Mouse (Mus musculus): ENCODE measurements at regions not wholly inside any gene's neighbourhood (a gene's known extent, or its start where the extent isn't known, plus 50 kb on each side); places are given as distances from the start of the nearest gene placed in this dataset.
A peak's percentile ranks its signal among the peaks of the same experiment; 100 is the strongest.

GRCm38 (mm10) chr14:54098122-54098775 lies 155.7 kb downstream of the Dad1 start:
- no peak for DNase-seq (ENCODE audit: low spot score)

DNA sequence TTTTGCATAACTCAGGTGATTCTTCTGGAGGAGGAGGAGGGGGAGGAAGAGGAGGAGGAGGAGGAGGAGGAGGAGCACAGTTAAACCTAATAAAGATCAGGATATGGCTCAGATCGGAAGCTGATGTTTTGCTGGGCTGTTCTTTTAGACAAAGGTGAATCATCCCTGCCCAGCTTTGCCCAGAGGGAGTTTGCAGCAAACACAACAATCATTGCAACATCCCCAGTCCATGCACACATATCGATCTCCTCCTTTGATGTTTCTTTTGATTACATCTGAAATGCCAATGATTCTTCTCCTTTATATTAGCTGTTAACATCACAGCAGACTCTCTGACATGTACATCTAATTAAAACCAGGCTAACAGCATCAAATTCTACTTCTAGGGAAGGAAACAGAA lies 156.9 kb downstream of the Dad1 start:
- no peak for DNase-seq (ENCODE audit: low spot score)

GRCm38 (mm10) chr14:54092444-54092843 lies 161.5 kb downstream of the Dad1 start:
- no peak for DNase-seq (ENCODE audit: low spot score)

- no peak for DNase-seq (ENCODE audit: low spot score)
Measured at GRCm38 (mm10) chr14:54086660-54087059, 167.2 kb downstream of the Dad1 start.

DNA sequence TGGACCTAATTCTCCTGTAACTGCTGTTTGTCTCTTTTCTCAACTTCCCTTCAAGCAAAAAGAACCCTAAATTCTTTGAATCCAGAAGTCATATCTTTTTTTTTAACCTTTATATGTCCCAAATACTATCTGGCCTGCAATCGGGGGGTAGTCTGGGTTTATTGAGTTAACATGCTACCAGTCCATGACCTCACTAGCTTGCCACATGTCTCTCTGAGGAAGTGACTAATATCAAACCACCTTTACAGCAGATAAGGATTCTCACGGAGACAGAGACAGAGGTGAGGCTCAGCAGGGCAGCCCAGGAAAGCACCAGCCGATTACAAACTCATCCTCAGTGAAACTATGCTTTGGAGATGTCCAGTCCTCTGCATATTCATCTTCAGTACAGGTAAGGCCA lies 179.2 kb downstream of the Dad1 start:
- DNase-seq (ENCODE audit: low spot score) = no peak

DNA sequence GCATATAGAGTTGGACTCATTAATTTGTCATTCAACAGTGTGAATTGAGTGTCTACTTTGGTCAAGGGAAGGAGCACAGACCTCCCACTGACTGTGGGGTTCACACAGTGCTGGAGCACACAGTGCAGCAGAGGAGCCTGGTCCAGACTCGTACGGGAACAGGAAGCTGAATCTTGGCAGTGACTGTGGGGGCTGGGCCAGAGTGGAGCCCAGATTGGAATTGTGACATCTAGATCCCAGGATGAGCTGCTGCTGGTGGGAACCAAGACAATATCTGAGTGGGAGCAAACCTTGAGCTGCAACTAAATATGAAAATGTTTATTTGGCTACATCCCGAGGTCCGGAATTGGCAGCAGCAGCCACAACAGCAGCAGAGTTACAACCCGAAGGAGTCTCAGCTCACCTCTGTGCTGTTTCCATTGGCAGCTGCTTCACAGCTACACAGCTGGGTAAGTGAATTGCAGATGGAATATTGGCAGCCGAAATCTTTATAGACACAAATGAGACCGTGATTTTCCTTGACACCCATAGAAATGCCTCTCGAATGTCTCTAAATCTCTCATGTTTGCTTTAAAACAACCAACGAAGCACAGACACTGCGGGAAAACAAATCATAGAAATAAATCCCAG lies 181.5 kb downstream of the Dad1 start:
- DNase-seq (ENCODE audit: low spot score) = no peak

GRCm38 (mm10) chr14:54070240-54070639 lies 183.7 kb downstream of the Dad1 start:
- DNase-seq (ENCODE audit: low spot score) = no peak

DNA sequence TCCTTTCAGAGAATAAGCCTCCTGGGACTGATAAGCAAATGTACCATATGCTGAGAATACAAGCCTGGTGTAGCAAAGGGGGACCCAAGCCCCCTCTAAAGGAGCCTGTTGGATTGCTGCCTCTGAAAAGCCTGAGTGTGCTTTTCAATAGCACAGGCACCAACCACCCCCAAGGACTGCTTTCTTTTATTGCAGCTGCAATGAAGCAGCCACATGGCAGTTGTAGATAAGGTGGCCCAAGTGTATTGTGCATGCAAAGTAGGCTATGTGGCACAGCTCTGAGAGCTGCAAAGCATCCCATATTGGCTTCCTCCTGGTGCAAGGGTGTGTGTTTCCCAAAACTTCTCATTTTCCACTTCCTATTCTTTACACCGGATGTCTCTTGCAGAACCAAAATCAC lies 185.2 kb downstream of the Dad1 start:
- DNase-seq (ENCODE audit: low spot score) = peak; percentile 3

DNA sequence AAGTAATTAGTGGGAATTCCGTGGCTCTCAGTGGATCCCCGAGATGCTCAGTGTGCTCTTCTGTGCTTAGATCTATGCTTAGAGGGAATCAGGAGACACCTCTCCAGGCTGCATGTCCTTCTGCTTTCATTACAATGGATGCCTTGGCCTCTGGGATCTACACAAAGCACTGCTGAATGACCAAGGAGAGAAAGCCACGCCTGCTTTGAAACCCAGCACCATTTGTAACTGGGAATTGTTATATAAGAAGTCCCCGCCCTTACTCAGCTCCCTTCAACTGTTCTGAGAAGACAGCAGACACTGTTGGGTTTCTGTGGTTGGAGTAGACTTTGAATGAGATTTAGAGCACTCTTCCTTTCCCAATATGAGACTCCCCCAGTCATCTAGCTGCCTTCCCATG lies 188.4 kb downstream of the Dad1 start:
- no peak for DNase-seq (ENCODE audit: low spot score)

DNA sequence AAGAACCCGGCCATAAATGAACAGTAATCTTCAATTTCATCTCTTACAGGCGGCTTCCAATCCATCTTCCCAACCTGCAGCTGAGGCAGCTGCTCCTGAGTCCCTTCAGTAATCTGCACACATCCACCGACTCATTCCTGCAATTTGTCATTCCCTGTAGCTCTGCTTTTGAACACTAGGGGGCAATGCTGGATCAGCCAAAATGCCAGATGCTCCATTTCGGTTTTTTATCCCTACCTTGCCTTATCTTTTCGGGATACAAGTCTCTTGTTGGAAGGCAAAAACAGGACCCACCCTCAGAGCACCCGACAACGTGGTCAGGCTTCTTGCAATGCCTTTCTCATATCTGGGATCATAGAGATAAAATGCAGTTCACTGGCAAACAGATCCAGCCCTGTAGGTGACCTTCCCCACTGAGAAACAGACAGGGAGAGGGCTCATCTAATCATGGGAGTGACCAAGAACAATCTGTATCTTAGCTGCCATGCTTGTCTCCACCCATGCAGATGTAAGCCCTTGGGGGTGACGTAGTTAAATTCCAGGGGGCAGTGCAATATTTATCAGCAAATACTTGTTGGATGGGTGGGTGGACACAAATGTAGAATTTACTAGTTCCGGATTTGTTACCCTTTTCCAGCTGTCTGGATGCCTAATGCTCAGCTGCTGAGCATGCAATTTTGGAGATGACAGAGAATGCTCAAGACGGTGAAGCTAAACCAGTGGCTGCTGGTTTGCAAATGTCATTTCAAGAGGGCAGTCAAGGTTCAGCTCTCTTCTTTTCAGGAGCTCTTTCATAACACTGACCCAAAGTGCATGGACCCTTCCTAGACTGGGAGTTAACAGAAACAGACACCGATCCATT lies 189.1 kb downstream of the Dad1 start:
- DNase-seq (ENCODE audit: low spot score) = peak; percentile 19

- DNase-seq (ENCODE audit: low spot score) = no peak
Measured at GRCm38 (mm10) chr14:54061570-54061969, 192.3 kb downstream of the Dad1 start.

DNA sequence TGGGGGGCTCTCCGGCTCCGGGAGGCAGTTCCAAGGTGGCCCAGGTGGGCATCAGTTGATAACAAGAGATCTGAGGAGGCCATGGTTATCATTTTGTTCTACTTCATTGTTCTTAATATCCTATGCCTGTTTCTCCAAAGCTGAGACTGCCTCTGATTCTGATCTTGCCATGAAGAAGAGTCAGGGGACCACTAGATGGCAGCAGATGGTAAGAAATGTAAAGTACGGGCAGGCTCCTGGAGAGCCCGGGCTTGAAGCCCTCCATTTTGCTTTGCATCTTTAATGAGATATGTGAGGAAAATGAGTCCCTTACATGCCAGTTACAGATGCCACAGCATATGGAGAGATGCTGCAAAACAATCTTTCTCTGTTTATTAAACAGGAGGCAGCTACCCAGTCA lies 194.1 kb downstream of the Dad1 start:
- DNase-seq (ENCODE audit: low spot score) = peak; percentile 27

- DNase-seq (ENCODE audit: low spot score) = no peak
Measured at GRCm38 (mm10) chr14:54059096-54059495, 194.8 kb downstream of the Dad1 start.

DNA sequence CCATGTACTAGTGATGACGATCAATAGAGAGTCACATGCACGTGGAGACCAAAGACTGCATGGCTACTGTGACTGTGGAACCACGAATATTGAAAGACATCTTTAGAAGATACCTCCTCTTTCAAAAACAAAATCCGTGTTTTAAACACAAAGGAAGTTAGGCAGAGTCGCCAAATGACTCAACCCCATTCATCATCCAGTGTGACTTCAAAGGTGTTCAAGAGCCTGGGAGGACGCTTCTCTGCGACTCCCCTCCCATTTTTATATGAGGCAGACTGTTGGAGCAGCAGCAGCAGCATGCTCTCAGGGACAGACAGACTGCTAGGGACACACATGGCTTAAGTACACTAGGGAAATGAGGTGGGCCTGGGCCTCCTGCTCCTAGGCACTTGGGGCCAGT lies 197.2 kb downstream of the Dad1 start:
- DNase-seq (ENCODE audit: low spot score) = no peak

GRCm38 (mm10) chr14:54055390-54055789 lies 198.5 kb downstream of the Dad1 start:
- DNase-seq (ENCODE audit: low spot score) = no peak

- DNase-seq (ENCODE audit: low spot score) = no peak
Measured at GRCm38 (mm10) chr14:54042286-54042685, 211.6 kb downstream of the Dad1 start.

GRCm38 (mm10) chr14:54040644-54041043 lies 213.3 kb downstream of the Dad1 start:
- DNase-seq (ENCODE audit: low spot score) = no peak

GRCm38 (mm10) chr14:54034516-54034915 lies 219.4 kb downstream of the Dad1 start:
- DNase-seq (ENCODE audit: low spot score) = no peak

DNA sequence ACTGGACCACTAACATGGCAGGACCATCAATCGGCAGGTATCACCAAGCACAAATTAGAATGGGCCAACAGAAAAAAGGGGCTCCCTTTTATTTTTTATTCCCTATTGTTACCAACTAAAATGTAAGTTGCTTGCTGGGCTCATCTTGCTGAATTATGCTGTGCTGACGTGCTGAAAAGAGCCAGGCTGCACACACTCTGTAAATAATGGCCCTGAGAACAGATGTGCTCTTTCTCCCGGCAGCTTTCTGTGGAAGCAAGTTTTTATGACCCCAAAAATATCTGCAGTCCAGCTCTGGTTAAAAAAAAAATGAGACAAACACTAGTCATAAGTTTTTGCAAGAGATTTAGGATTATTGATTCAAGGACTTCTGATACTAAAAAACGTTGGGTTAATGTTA lies 230.4 kb downstream of the Dad1 start:
- no peak for DNase-seq (ENCODE audit: low spot score)

- DNase-seq (ENCODE audit: low spot score) = no peak
Measured at GRCm38 (mm10) chr14:54021443-54021842, 232.5 kb downstream of the Dad1 start.

- DNase-seq (ENCODE audit: low spot score) = no peak
Measured at GRCm38 (mm10) chr14:54014628-54015027, 239.3 kb downstream of the Dad1 start.

- no peak for DNase-seq (ENCODE audit: low spot score)
Measured at GRCm38 (mm10) chr14:54002083-54002482, 251.8 kb downstream of the Dad1 start.

GRCm38 (mm10) chr14:54000527-54000926 lies 253.4 kb downstream of the Dad1 start:
- DNase-seq (ENCODE audit: low spot score) = no peak
